Mouse (Mus musculus) liver, embryonic 11.5 days (tissue): ENCODE measurements around the gene Mad1l1. TPM values are rescaled to one million over a fixed set of nuclear protein-coding genes. Genes with fewer than 3 reads are reported as not detected.

Experiments used
- ATAC-seq: fragments of 200-750 bp; cut with Nextera tagmentation; replicated peaks from 2 replicates; pipeline ENCODE4 v1.8.0; 2017; ENCODE audit warnings: moderate number of reproducible peaks, mild to moderate bottlenecking, moderate TSS enrichment, moderate library complexity; ENCODE audit not compliant: low FRiP score
- DNase-seq: peaks from one replicate; pipeline ENCODE4 v3.0.0-alpha.2; 2017; ENCODE audit warnings: low spot score
- H3K27ac ChIP-seq: fragments of 300-500 bp; sonication (generic); 2 replicates; pipeline ENCODE4 v1.5.1; 2014; ENCODE audit warnings: mild to moderate bottlenecking, low read depth, low read length, control low read depth
- H3K27me3 ChIP-seq: fragments of 300-500 bp; sonication (generic); replicated peaks from 2 replicates; pipeline ENCODE4 v1.6.1; 2014; ENCODE audit warnings: low read length, mixed read lengths; ENCODE audit not compliant: control insufficient read depth, insufficient read depth
- H3K36me3 ChIP-seq: fragments of 300-500 bp; sonication (generic); 2 replicates; pipeline ENCODE4 v1.6.1; 2014; ENCODE audit warnings: mild to moderate bottlenecking, low read length, moderate library complexity, mixed read lengths; ENCODE audit not compliant: control insufficient read depth, insufficient read depth
- H3K4me1 ChIP-seq: fragments of 300-500 bp; sonication (generic); replicated peaks from 2 replicates; pipeline ENCODE4 v1.6.1; 2014; ENCODE audit warnings: low read length, mixed read lengths; ENCODE audit not compliant: control insufficient read depth, insufficient read depth
- H3K4me2 ChIP-seq: fragments of 300-500 bp; sonication (generic); 2 replicates; pipeline ENCODE4 v1.6.1; 2014; ENCODE audit warnings: mild to moderate bottlenecking, control low read depth, moderate library complexity
- H3K4me3 ChIP-seq: fragments of 300-500 bp; sonication (generic); 2 replicates; pipeline ENCODE4 v1.5.1; 2014; ENCODE audit warnings: low read depth, low read length, control low read depth
- H3K9ac ChIP-seq: fragments of 300-500 bp; sonication (generic); 2 replicates; pipeline ENCODE4 v1.6.1; 2014; ENCODE audit warnings: low read depth, low read length, control low read depth
- H3K9me3 ChIP-seq: fragments of 300-500 bp; sonication (generic); 2 replicates; pipeline ENCODE4 v1.6.1; 2016; ENCODE audit warnings: low read length, inconsistent platforms, mixed read lengths; ENCODE audit not compliant: control insufficient read depth
- WGBS: fragments of 180-500 bp; shearing (Covaris S2); extraction: QIAGEN DNeasy Blood & Tissue Kit; methylation state at CpG from one replicate; pipeline ENCODE4 v1.1.7; 2014; 5-methylcytosine and 5-hydroxymethylcytosine counted together
- polyA plus RNA-seq: library from polyadenylated mRNA; unstranded; fragments of >200 nt; fragmentation: Nextera tagmentation; extraction: Ambion mirVana; gene quantifications from 2 replicates; pipeline ENCODE4 v1.2.1, GENCODE M21; 2014

Mad1l1 gene
- polyA plus RNA-seq, 1 experiment from 2014 or later, result 43.0 TPM

- DNase-seq (no peak), ATAC-seq (no peak)
- H3K9ac ChIP-seq, result no peak overlapping the region
- no peaks in the 10 kb centered on the region for H3K36me3 ChIP-seq
- no peak overlapping the region for H3K4me2 ChIP-seq
- H3K4me3 ChIP-seq, result no peak overlapping the region
- H3K27ac ChIP-seq, result no peak overlapping the region
- no peaks in the 10 kb centered on the region for H3K27me3 ChIP-seq
- WGBS, result 83% methylated on average over 4 of the region's 4 CpGs
- H3K9me3 ChIP-seq, result no peaks in the 10 kb centered on the region
- H3K4me1 ChIP-seq, result no peaks in the 10 kb centered on the region
Observed at GRCm38 (mm10) chr5:140064521-140064920, 256.8 kb downstream of the Mad1l1 start.

DNA sequence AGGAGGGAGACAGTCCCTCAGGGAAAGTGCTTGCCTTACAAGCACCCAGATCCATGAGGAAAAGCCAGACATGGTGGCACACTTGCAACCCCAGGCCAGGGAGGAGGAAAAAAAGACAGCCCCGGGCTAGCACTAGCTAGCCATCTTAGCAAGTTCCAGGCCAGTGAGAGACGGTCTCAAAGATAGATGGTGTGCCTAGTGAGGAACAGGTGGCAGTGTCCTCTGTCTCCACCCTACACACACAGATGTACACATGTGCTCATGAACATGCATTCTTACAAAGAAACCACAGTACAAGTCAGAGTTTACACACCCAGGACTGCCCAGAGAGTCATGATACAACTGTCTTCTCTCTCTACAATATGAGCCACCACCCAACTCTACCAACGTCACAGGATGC lies 258.5 kb downstream of the Mad1l1 start:
- Histone ChIP-seq H3K4me1 (no peaks in the 10 kb centered on the region), H3K9ac (no peak overlapping the region), H3K36me3 (no peaks in the 10 kb centered on the region), H3K27ac (no peak overlapping the region), H3K9me3 (no peaks in the 10 kb centered on the region), H3K4me3 (no peak overlapping the region), H3K4me2 (no peak overlapping the region), H3K27me3 (no peaks in the 10 kb centered on the region)
- WGBS, result 81% methylated on average over 3 of the region's 3 CpGs
- no peak for DNase-seq
- ATAC-seq, result no peak

- H3K27me3 ChIP-seq, result no peaks in the 10 kb centered on the region
- H3K4me3 ChIP-seq, result no peak overlapping the region
- WGBS, result 66% methylated on average over 3 of the region's 3 CpGs
- DNase-seq (no peak), ATAC-seq (no peak)
- H3K4me1 ChIP-seq, result no peaks in the 10 kb centered on the region
- no peak overlapping the region for H3K4me2 ChIP-seq
- H3K27ac ChIP-seq, result no peak overlapping the region
- no peak overlapping the region for H3K9ac ChIP-seq
- no peaks in the 10 kb centered on the region for H3K36me3 ChIP-seq
- H3K9me3 ChIP-seq, result no peaks in the 10 kb centered on the region
Observed at GRCm38 (mm10) chr5:140062316-140062715, 259.0 kb downstream of the Mad1l1 start.

DNA sequence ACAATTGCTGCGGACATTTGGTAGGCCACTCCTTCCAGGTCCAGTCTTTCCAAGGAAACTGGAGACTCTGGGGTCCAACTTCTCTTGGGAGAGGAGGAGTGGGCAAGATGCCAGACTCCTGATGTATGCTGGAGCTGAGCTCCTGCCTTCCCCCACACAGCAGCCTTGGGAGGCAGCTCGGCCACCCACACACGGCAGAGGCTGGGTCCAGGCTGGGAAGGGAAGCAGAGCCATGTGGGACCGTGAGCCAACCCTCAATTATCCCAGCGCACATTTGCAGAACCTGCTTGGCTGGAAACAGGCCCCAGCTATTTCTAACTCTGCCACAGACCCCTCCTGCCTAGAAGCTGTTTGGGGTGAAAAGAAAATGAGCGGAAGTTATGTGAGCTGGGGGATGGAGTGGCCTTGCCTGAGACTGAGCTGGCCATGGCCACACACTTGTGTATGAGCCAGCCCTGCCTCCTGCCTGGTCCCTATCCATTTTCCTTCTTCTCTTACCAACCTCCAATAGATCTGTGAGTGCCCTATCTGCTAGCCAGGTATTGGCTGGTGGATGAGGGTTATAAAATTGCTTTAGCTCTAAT lies 260.0 kb downstream of the Mad1l1 start:
- H3K4me3 ChIP-seq, result no peak overlapping the region
- WGBS, result 77% methylated on average over 6 of the region's 6 CpGs
- H3K27ac ChIP-seq, result no peak overlapping the region
- no peak for DNase-seq
- no peak overlapping the region for H3K9ac ChIP-seq
- no peaks in the 10 kb centered on the region for H3K27me3 ChIP-seq
- no peak overlapping the region for H3K4me2 ChIP-seq
- H3K36me3 ChIP-seq, result no peaks in the 10 kb centered on the region
- no peaks in the 10 kb centered on the region for H3K4me1 ChIP-seq
- no peak for ATAC-seq
- no peaks in the 10 kb centered on the region for H3K9me3 ChIP-seq

- ATAC-seq (no peak), DNase-seq (no peak)
- Histone ChIP-seq H3K4me1 (no peaks in the 10 kb centered on the region), H3K4me2 (no peak overlapping the region), H3K27ac (no peak overlapping the region), H3K9ac (no peak overlapping the region), H3K36me3 (no peaks in the 10 kb centered on the region), H3K9me3 (no peaks in the 10 kb centered on the region), H3K4me3 (no peak overlapping the region), H3K27me3 (no peaks in the 10 kb centered on the region)
- 85% methylated on average over 3 of the region's 3 CpGs for WGBS
Observed at GRCm38 (mm10) chr5:140056291-140056690, 265.1 kb downstream of the Mad1l1 start.

GRCm38 (mm10) chr5:140055431-140055830 lies 265.9 kb downstream of the Mad1l1 start:
- Histone ChIP-seq H3K27ac (no peak overlapping the region), H3K9me3 (no peaks in the 10 kb centered on the region), H3K4me3 (no peak overlapping the region), H3K4me2 (no peak overlapping the region), H3K27me3 (no peaks in the 10 kb centered on the region), H3K36me3 (no peaks in the 10 kb centered on the region), H3K9ac (no peak overlapping the region), H3K4me1 (no peaks in the 10 kb centered on the region)
- WGBS, result 79% methylated on average over 3 of the region's 3 CpGs
- no peak for ATAC-seq
- no peak for DNase-seq

DNA sequence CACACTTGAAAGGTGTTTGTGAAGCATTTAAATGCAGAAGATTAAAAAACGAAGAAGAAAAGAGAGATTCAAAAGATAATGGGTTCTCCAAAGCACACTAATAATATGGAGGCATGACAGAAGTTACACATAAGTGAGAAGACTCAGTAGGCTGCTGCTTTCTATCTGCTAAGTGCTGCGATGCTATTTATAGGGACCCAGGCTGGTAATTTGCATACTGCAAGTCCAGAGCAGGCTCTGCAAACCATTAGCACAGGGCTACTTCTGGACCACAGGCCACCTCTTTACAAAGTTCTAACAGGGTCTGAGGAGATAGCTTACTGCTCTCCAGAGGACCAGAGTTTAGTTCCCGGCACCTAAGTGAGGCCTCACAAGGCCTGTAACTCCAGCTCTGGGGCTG lies 267.7 kb downstream of the Mad1l1 start:
- H3K4me2 ChIP-seq, result no peak overlapping the region
- no peaks in the 10 kb centered on the region for H3K9me3 ChIP-seq
- no peak for ATAC-seq
- no peak overlapping the region for H3K27ac ChIP-seq
- no peaks in the 10 kb centered on the region for H3K4me1 ChIP-seq
- no peak overlapping the region for H3K4me3 ChIP-seq
- no peaks in the 10 kb centered on the region for H3K36me3 ChIP-seq
- H3K27me3 ChIP-seq, result no peaks in the 10 kb centered on the region
- DNase-seq, result no peak
- no peak overlapping the region for H3K9ac ChIP-seq
- 78% methylated on average over 3 of the region's 3 CpGs for WGBS

- Histone ChIP-seq H3K9me3 (no peaks in the 10 kb centered on the region), H3K27ac (no peak overlapping the region), H3K9ac (no peak overlapping the region), H3K4me1 (0 out of 2 replicates have a peak, but pooled peaks cover 2% of the 10 kb centered on the region), H3K27me3 (no peaks in the 10 kb centered on the region), H3K36me3 (no peaks in the 10 kb centered on the region), H3K4me2 (no peak overlapping the region), H3K4me3 (no peak overlapping the region)
- 88% methylated on average over 3 of the region's 3 CpGs for WGBS
- DNase-seq (no peak), ATAC-seq (no peak)
Observed at GRCm38 (mm10) chr5:140052405-140052804, 268.9 kb downstream of the Mad1l1 start.

GRCm38 (mm10) chr5:140045453-140045852 lies 275.9 kb downstream of the Mad1l1 start:
- Histone ChIP-seq H3K9me3 (no peaks in the 10 kb centered on the region), H3K9ac (no peak overlapping the region), H3K27me3 (no peaks in the 10 kb centered on the region), H3K4me1 (peaks cover 6% of the 10 kb centered on the region; the same call in 1 of the 2 replicates), H3K4me2 (no peak overlapping the region), H3K4me3 (no peak overlapping the region), H3K27ac (no peak overlapping the region), H3K36me3 (no peaks in the 10 kb centered on the region)
- WGBS, result 90% methylated on average over 2 of the region's 2 CpGs
- DNase-seq (no peak), ATAC-seq (no peak)
